Mouse (Mus musculus) duodenum, adult 2 months (tissue): ENCODE data around the gene Atp1b2. TPM values are rescaled to one million over a fixed set of nuclear protein-coding genes. Genes with fewer than 3 reads are reported as not detected.

Source experiments
- polyA plus RNA-seq: library from polyadenylated mRNA; depleted of rRNA; stranded (reverse); fragments of >200 nt; gene quantifications from 2 replicates; pipeline ENCODE4 v1.2.3, GENCODE M21; 2012; ENCODE audit warnings: low replicate concordance; rRNA removed

Gene Atp1b2
- polyA plus RNA-seq: 3.0 and 5.0 TPM in 2 replicates

DNA sequence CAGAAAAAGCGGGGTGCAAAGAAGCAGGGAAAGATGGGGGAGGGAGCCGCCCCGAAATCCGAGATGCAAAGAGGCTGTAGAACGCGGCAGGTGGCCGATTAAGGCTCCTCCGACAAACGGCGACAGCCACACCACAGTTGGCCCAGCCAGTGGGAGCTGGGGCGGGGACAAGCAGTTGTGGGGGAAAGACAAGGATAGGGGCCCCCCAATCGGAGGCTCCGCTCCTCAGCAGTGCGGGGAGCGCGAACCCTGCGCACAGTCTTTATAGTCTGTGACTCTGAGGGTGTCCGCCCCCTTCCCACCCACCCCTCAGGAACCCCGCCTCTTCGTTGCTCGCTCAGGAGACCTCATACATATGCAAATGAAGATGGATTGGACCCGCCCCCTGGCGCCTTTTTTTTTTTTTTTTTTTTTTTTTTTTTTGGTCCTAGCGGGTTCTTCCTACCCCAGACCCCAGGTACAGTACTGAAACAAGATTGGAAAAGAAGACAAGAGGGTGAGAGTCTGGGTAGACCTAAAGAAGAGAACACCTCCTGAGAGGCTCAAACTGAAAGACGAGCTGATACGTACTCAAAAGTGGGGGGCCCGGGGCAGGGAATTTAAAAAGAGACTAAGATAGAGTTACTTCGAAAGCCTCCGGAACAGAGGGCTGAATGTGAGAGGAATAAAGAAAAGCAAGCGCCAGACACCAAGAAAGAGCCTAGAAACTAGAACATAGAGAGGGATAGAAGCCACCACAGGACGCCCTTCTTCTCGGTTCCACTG lies at the start of gene Atp1b2:
Gene Atp1b2, minus strand, starts transcription at position 217 of the 765 bp plus-strand sequence.

DNA sequence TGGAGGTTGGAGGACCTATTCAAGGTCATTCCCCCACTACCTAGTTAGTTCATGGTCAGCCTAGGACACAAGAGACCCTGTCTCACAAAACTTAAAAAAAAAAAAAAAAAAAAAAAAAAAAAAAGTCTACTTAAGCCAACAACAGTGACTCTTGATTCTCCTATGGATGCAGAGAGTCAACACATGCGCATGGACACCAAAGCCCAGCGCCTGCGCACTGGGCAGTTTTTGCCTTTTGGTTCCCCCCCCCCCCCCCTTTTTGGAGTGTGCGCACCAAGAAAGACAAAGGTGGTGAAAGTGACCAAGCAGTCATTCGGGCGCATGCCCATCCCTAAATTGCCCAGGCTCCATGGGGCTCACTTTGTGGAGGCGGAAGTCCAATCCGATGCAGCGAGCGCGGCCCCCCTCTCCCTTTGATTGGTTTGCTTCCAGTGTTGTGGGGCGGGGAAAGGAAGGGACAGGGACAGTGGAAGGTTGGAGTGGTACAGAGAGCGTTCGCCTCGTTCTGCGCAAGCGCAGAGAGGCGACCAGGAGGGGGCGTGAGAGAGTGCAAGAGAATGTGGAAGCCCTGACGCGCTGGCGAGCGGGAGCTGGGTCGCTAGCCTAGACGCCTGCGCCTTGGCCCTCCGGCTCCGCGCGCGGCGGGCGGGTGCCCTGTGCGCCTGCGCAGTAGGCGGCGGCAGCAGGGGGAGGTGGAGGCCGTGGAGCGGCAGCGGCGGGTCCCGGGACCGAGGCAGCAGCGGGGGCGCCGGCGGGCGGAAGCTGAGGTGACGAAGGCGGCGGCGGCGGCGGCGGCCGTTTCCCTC lies 26.7 kb upstream of the Atp1b2 start, which contains the start of gene Fxr2:
Gene Fxr2, plus strand, starts transcription at position 707 of the 806 bp plus-strand sequence.

DNA sequence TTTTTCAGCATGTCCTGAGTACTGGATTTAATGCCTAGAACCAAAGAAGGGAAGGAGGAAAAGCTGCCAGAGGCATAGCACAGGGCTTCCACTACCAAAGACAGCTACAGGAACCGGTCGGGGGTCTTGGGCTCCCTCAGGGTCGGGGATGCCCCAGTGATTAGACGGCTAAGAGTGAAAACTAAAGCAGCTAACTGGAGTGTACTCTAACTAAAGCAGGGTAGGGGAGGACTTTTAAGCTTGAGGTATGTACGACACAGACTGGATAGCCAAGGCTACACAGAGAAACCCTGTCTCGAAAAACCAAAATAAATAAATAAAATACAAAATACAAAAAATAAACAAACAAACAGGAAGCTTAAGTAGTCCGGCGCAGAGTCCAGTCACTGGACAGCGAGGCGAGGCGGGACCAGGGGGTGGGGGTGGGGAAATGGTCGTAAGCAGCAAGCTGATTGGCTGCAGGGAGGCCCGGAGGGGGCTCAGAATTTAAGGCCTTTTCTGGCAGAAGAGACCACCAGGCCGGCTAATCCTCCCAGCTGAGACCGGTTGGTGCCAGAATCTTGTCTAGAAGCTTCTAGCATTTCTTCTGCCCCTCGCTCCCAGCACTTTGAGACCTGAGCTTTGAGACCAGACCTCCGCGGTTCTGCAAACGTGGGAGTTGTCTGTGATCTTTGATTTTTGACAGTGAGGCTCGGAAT lies 16.0 kb upstream of the Atp1b2 start, which contains the start of gene Sat2:
Gene Sat2, plus strand, starts transcription at position 454 of the 698 bp plus-strand sequence.

DNA sequence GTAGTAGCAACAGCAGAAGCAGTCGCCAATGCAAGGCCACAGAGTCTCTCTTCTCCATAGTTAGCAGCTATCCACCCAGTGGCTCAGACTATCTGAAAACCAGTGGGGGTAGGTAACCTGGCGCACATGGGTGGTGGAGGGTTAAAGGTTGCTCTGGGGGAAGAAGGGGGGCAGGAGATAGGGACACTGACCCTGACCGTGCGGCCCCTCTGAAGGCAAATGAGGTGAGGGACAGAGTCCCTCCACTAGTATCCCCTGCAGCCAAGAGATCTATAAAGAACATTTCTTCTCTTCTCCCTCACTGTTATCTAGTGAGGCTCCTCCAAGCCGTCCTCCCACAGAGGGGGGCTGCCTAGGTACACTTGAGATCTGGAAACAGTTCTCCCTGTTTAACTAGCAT lies 12.1 kb upstream of the Atp1b2 start, which contains the start of gene Shbg:
Gene Shbg, minus strand, starts transcription at position 101 of the 400 bp plus-strand sequence.

DNA sequence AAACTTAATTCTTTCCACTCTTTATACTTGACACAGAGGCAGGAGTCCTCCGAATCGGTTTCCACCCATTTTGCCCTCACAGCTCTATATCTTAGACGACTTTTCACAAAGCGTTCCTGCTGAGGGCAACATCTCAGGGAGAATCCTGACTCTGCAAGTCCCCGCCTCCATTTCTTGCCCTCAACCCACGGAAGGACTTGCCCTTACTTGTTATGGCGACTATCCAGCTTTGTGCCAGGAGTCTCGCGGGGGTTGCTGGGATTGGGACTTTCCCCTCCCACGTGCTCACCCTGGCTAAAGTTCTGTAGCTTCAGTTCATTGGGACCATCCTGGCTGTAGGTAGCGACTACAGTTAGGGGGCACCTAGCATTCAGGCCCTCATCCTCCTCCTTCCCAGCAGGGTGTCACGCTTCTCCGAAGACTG lies 25.6 kb downstream of the Atp1b2 start, which contains the start of the genes Wrap53 and Trp53:
Gene Wrap53, minus strand, starts transcription at position 165 of the 424 bp plus-strand sequence.
Gene Trp53, plus strand, starts transcription at position 269 of the 424 bp plus-strand sequence.

DNA sequence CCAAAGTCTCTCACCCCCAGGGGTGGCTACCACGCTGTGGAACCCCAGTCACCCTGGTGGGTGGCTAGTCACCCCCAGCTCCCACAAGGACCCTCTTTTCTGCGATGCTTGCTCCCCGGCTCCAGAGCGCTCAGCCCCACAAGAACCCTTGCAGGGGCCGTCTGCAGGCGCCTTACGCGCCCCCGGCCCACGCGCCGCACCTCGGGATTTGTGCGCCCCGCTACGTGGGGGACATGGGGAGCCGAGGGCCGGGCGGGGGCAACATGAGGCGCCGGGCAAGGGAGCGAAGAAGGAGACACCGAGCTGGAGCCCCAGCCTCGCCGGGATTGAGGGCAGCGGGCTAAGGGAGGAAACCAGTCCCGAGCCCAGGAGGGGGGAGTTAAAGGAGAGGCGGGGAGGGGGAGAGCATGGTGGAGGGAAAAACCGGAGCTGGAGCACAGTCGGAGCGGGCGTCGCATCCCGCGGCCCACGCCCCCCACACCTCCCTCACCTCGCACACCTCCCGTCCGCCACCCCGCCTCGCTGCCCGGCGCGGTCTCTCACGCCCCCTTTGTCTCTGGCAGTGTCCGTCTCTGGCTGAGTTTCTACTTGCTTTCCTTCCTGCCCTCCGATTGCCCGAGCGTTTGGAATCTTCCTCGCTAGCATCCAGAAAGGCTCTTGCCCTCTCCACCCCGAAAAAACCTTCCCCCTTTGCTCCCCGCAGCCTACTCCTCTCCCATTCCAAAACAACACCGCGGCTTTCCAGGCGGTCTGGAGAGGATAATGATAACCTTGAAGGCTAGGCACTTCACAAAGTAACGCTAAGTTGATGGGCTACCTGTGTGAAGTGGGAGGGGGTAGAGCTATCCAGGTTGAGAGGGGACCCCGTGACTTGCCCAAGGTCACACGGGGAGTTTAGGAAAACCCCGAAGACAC lies 45.6 kb downstream of the Atp1b2 start, which contains the start of gene Efnb3:
Gene Efnb3, minus strand, starts transcription at position 355 of the 915 bp plus-strand sequence.

Other genes with a start within 250 kb of the Atp1b2 start
- 136 and 171 TPM in 2 replicates for gene Chd3, start 236.5 kb downstream of the Atp1b2 start, polyA plus RNA-seq
- 130 and 134 TPM in 2 replicates for gene Naa38, start 210.5 kb downstream of the Atp1b2 start, polyA plus RNA-seq
- 2.0 and 2.9 TPM in 2 replicates for gene Cyb5d1, start 210.3 kb downstream of the Atp1b2 start, polyA plus RNA-seq
- 15.1 and 29.8 TPM in 2 replicates for gene Tmem88, start 207.7 kb downstream of the Atp1b2 start, polyA plus RNA-seq
- 17.7 and 37.7 TPM in 2 replicates for gene Kdm6b, start 192.3 kb downstream of the Atp1b2 start, polyA plus RNA-seq
- gene Dnah2, start 56.8 kb downstream of the Atp1b2 start, polyA plus RNA-seq: 0.49 and 0.59 TPM in 2 replicates
- 1.4 and 1.6 TPM in 2 replicates for gene Efnb3, start 45.7 kb downstream of the Atp1b2 start, polyA plus RNA-seq
- 20.1 and 31.7 TPM in 2 replicates for gene Wrap53, start 25.7 kb downstream of the Atp1b2 start, polyA plus RNA-seq
- gene Trp53, start 25.6 kb downstream of the Atp1b2 start, polyA plus RNA-seq: 44.5 and 49.2 TPM in 2 replicates
- not detected in 2 replicates for gene Shbg, start 12.0 kb upstream of the Atp1b2 start, polyA plus RNA-seq
- 1.4 TPM in 2 replicates for gene Sat2, start 16.1 kb upstream of the Atp1b2 start, polyA plus RNA-seq
- 37.9 and 40.8 TPM in 2 replicates for gene Fxr2, start 27.0 kb upstream of the Atp1b2 start, polyA plus RNA-seq
- 0.26 TPM in 1 of 2 replicates, not detected in the other for gene Sox15, start 49.4 kb upstream of the Atp1b2 start, polyA plus RNA-seq
- 184 and 214 TPM in 2 replicates for gene Mpdu1, start 56.7 kb upstream of the Atp1b2 start, polyA plus RNA-seq
- 20.5 and 25.2 TPM in 2 replicates for gene Cd68, start 60.2 kb upstream of the Atp1b2 start, polyA plus RNA-seq
- gene Eif4a1, start 66.5 kb upstream of the Atp1b2 start, polyA plus RNA-seq: 71.8 and 97.2 TPM in 2 replicates
- 15.6 and 17.3 TPM in 2 replicates for gene Senp3, start 76.1 kb upstream of the Atp1b2 start, polyA plus RNA-seq
- 11.1 and 13.6 TPM in 2 replicates for gene Tnfsf13, start 79.8 kb upstream of the Atp1b2 start, polyA plus RNA-seq
- 17.8 and 19.2 TPM in 2 replicates for gene Tnfsf12, start 89.9 kb upstream of the Atp1b2 start, polyA plus RNA-seq
- 3.7 and 4.7 TPM in 2 replicates for gene Tnfsfm13, start 90.2 kb upstream of the Atp1b2 start, polyA plus RNA-seq
- 22.0 and 29.9 TPM in 2 replicates for gene Polr2a, start 152.7 kb upstream of the Atp1b2 start, polyA plus RNA-seq
- 0.13 TPM in 1 of 2 replicates, not detected in the other for gene Slc35g3, start 156.0 kb upstream of the Atp1b2 start, polyA plus RNA-seq
- 7.0 and 19.2 TPM in 2 replicates for gene Zbtb4, start 160.0 kb upstream of the Atp1b2 start, polyA plus RNA-seq
- gene Chrnb1, start 190.0 kb upstream of the Atp1b2 start, polyA plus RNA-seq: 3.8 and 6.8 TPM in 2 replicates
- gene Fgf11, start 195.9 kb upstream of the Atp1b2 start, polyA plus RNA-seq: 2.7 and 6.1 TPM in 2 replicates
- 44.7 and 80.5 TPM in 2 replicates for gene Tmem102, start 199.7 kb upstream of the Atp1b2 start, polyA plus RNA-seq
- not detected in 2 replicates for gene Gm39566, start 209.4 kb upstream of the Atp1b2 start, polyA plus RNA-seq
- gene Spem2, start 212.5 kb upstream of the Atp1b2 start, polyA plus RNA-seq: not detected in 2 replicates
- 0.09 and 0.13 TPM in 2 replicates for gene Spem1, start 216.2 kb upstream of the Atp1b2 start, polyA plus RNA-seq
- 6.9 and 15.5 TPM in 2 replicates for gene Nlgn2, start 231.8 kb upstream of the Atp1b2 start, polyA plus RNA-seq
- gene Tmem256, start 232.6 kb upstream of the Atp1b2 start, polyA plus RNA-seq: 102 and 130 TPM in 2 replicates
- 39.3 and 58.9 TPM in 2 replicates for gene Plscr3, start 240.4 kb upstream of the Atp1b2 start, polyA plus RNA-seq